Mouse (Mus musculus) right cerebral cortex, postnatal 4 days (tissue): ENCODE measurements around the gene Tex46.

Experiments used
- DNase-seq: peaks from one replicate; pipeline ENCODE4 v3.0.0-alpha.2; 2022

Tex46 gene

GRCm38 (mm10) chr4:136635995-136636394 is 25.8 kb downstream of the Tex46 start:
- DNase-seq, result no peak

- no peak for DNase-seq
These were observed 26.3 kb downstream of the Tex46 start for GRCm38 (mm10) chr4:136636511-136636910.

GRCm38 (mm10) chr4:136636983-136637562 is 26.8 kb downstream of the Tex46 start:
- DNase-seq, result no peak

- peak; percentile 84 for DNase-seq
These were observed 27.5 kb downstream of the Tex46 start for GRCm38 (mm10) chr4:136637563-136638229.

- DNase-seq, result no peak
These were observed 28.1 kb downstream of the Tex46 start for GRCm38 (mm10) chr4:136638230-136638750.

GRCm38 (mm10) chr4:136638890-136639289 is 28.7 kb downstream of the Tex46 start:
- no peak for DNase-seq

- DNase-seq, result peak; percentile 94
These were observed 38.8 kb downstream of the Tex46 start for GRCm38 (mm10) chr4:136648922-136649479.

GRCm38 (mm10) chr4:136649480-136650196 is 39.4 kb downstream of the Tex46 start:
- DNase-seq, result no peak

GRCm38 (mm10) chr4:136650261-136650660 is 40.0 kb downstream of the Tex46 start:
- DNase-seq, result no peak

- DNase-seq, result peak; percentile 64
These were observed 41.1 kb downstream of the Tex46 start for GRCm38 (mm10) chr4:136651357-136651811.

GRCm38 (mm10) chr4:136651882-136652527 is 41.8 kb downstream of the Tex46 start:
- peak; percentile 42 for DNase-seq

GRCm38 (mm10) chr4:136652528-136652910 is 42.3 kb downstream of the Tex46 start:
- no peak for DNase-seq

GRCm38 (mm10) chr4:136653019-136653418 is 42.8 kb downstream of the Tex46 start:
- no peak for DNase-seq

GRCm38 (mm10) chr4:136653692-136654234 is 43.5 kb downstream of the Tex46 start:
- no peak for DNase-seq

GRCm38 (mm10) chr4:136657914-136658313 is 47.7 kb downstream of the Tex46 start:
- DNase-seq, result no peak
